Mouse (Mus musculus): ENCODE data around the gene Gm8909. TPM values are rescaled to one million over a fixed set of nuclear protein-coding genes. Genes with fewer than 3 reads are reported as not detected.

Gm8909 gene
- total RNA-seq, 2 experiments from 2014 or later: not detected

Other genes starting within 250 kb of the Gm8909 start
- 10 to 100 TPM; 69.4 to 71.6 TPM for gene Abcf1, start 198.8 kb downstream of the Gm8909 start, total RNA-seq (2021)
- 100 to 1,000 TPM; 195 to 197 TPM for gene Gnl1, start 188.7 kb downstream of the Gm8909 start, total RNA-seq (2021)
- gene Prr3, start 188.3 kb downstream of the Gm8909 start, total RNA-seq (2021): 10 to 100 TPM; 36.6 to 37.5 TPM
- 1 to 10 TPM; 1.5 to 2.2 TPM for gene H2-T24, start 148.0 kb downstream of the Gm8909 start, total RNA-seq (2021)
- gene H2-T23, start 135.7 kb downstream of the Gm8909 start, total RNA-seq (2021): 10 to 100 TPM; 15.6 to 19.9 TPM
- 10 to 100 TPM; 18.5 to 20.8 TPM for gene H2-T22, start 125.8 kb downstream of the Gm8909 start, total RNA-seq (2021)
- not detected for gene Gm6034, start 125.6 kb downstream of the Gm8909 start, total RNA-seq (2021)
- gene Gm11127, start 110.2 kb downstream of the Gm8909 start, total RNA-seq (2021): 1 to 10 TPM; 1.4 TPM
- gene Gm19684, start 46.9 kb downstream of the Gm8909 start, total RNA-seq (2021): not detected
- not detected for gene Gm7030, start 39.1 kb downstream of the Gm8909 start, total RNA-seq (2021)
- under 1 TPM in 1 of 2 experiments, not detected in 1; 0.37 TPM for gene H2-T3, start 21.8 kb upstream of the Gm8909 start, total RNA-seq (2021)
- 10 to 100 TPM; 39.3 to 43.6 TPM for gene Rpp21, start 89.5 kb upstream of the Gm8909 start, total RNA-seq (2021)
- 10 to 100 TPM; 22.9 to 25.7 TPM for gene Trim39, start 103.7 kb upstream of the Gm8909 start, total RNA-seq (2021)
- not detected for gene H2-M10.2, start 118.0 kb upstream of the Gm8909 start, total RNA-seq (2021)
- not detected for gene H2-M10.1, start 157.6 kb upstream of the Gm8909 start, total RNA-seq (2021)
- not detected for gene H2-M10.3, start 199.9 kb upstream of the Gm8909 start, total RNA-seq (2021)